Mouse (Mus musculus) cerebellum, postnatal 14 days (tissue): ENCODE results near the gene Gm5737.

Source experiments
- DNase-seq, 2 experiments: peaks; one replicate each; pipeline ENCODE4 v3.0.0; 2021; ENCODE audit warnings: mixed read lengths in 2 of 2

The Gm5737 gene

GRCm38 (mm10) chr7:120843037-120843621 lies 31.0 kb downstream of the Gm5737 start:
- DNase-seq: peak; percentile 92 to 93

GRCm38 (mm10) chr7:120843852-120844435 lies 31.8 kb downstream of the Gm5737 start:
- DNase-seq: peak in 1 of 2 experiments; percentile 32

GRCm38 (mm10) chr7:120844689-120845088 lies 32.5 kb downstream of the Gm5737 start:
- DNase-seq: no peak

GRCm38 (mm10) chr7:120848831-120849512 lies 36.8 kb downstream of the Gm5737 start:
- peak in 1 of 2 experiments; percentile 24 for DNase-seq

GRCm38 (mm10) chr7:120850165-120850564 lies 38.0 kb downstream of the Gm5737 start:
- DNase-seq: no peak

- DNase-seq: no peak
These were observed 47.7 kb downstream of the Gm5737 start for GRCm38 (mm10) chr7:120859854-120860253.

GRCm38 (mm10) chr7:120860799-120861487 lies 48.8 kb downstream of the Gm5737 start:
- no peak for DNase-seq

GRCm38 (mm10) chr7:120861488-120862047 lies 49.4 kb downstream of the Gm5737 start:
- no peak for DNase-seq

GRCm38 (mm10) chr7:120862196-120862595 lies 50.0 kb downstream of the Gm5737 start:
- no peak for DNase-seq

GRCm38 (mm10) chr7:120862626-120863025 lies 50.5 kb downstream of the Gm5737 start:
- DNase-seq: no peak

- DNase-seq: no peak
These were observed 51.3 kb downstream of the Gm5737 start for GRCm38 (mm10) chr7:120863476-120863875.

- peak in 1 of 2 experiments; percentile 44 for DNase-seq
These were observed 52.9 kb downstream of the Gm5737 start for GRCm38 (mm10) chr7:120865100-120865499.

GRCm38 (mm10) chr7:120865832-120866231 lies 53.7 kb downstream of the Gm5737 start:
- no peak for DNase-seq

- no peak for DNase-seq
These were observed 54.5 kb downstream of the Gm5737 start for GRCm38 (mm10) chr7:120866684-120867083.

GRCm38 (mm10) chr7:120867720-120868119 lies 55.6 kb downstream of the Gm5737 start:
- no peak for DNase-seq

GRCm38 (mm10) chr7:120869883-120870282 lies 57.7 kb downstream of the Gm5737 start:
- DNase-seq: no peak

- peak; percentile 30 to 35 for DNase-seq
These were observed 58.4 kb downstream of the Gm5737 start for GRCm38 (mm10) chr7:120870431-120871008.

- DNase-seq: no peak
These were observed 60.9 kb downstream of the Gm5737 start for GRCm38 (mm10) chr7:120873083-120873482.

- no peak for DNase-seq
These were observed 61.9 kb downstream of the Gm5737 start for GRCm38 (mm10) chr7:120874021-120874420.

GRCm38 (mm10) chr7:120874764-120875539 lies 62.8 kb downstream of the Gm5737 start:
- DNase-seq: no peak

- DNase-seq: no peak
These were observed 63.6 kb downstream of the Gm5737 start for GRCm38 (mm10) chr7:120875540-120876388.
